Mouse (Mus musculus): ENCODE results near the gene Clint1. TPM values are rescaled to one million over a fixed set of nuclear protein-coding genes. Genes with fewer than 3 reads are reported as not detected.

Gene Clint1
- polyA plus RNA-seq, 1 experiment from 2014 or later: 86.3 TPM

DNA sequence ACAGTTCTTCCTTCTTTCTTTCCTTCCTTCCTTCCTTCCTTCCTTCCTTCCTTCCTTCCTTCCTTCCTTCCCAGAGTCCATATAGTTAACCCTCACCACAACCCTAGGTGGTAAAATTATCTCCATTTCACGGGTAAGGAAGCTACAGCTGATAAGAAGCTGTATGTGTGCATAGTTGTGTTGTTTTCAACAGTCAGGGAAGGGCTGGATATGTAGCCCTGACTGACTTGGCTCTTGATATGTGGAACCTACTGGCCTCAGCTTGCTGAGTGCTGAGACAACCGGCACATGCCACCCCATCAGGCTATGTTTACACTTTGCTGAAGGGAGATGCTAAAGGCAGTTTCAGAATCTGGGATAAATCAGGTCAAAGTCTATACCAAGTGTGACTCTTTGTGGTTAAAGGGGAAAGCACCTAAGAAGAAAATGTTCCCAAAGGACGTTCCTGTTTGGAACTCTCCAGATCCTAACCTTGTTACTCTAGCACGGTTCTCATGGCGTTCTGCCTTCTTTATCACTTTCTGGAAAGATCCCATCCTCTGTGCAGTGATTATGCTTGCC, 14.5 kb upstream of the Clint1 start:
- ATAC-seq (ENCODE audit: low FRiP score, low TSS enrichment): no peak
- Histone ChIP-seq H3K27ac (ENCODE audit: low read depth, low read length) (no peak overlapping the region), H3K4me3 (ENCODE audit: low read length) (no peak overlapping the region), H3K9ac (ENCODE audit: low read depth, low read length) (no peak overlapping the region), H3K27me3 (ENCODE audit: control insufficient read depth, insufficient read depth, low read length) (no peaks in the 10 kb centered on the region), H3K4me2 (replicated peaks; ENCODE audit: low read depth, low read length) (no peak overlapping the region), H3K4me1 (ENCODE audit: control insufficient read depth, insufficient read depth, low read length) (no peaks in the 10 kb centered on the region; the same call in 1 of the 2 replicates), H3K9me3 (ENCODE audit: control insufficient read depth, low read length) (no peaks in the 10 kb centered on the region), H3K36me3 (ENCODE audit: control insufficient read depth, insufficient read depth, low read length) (no peaks in the 10 kb centered on the region)
- WGBS: 83% methylated on average over 5 of the region's 5 CpGs

DNA sequence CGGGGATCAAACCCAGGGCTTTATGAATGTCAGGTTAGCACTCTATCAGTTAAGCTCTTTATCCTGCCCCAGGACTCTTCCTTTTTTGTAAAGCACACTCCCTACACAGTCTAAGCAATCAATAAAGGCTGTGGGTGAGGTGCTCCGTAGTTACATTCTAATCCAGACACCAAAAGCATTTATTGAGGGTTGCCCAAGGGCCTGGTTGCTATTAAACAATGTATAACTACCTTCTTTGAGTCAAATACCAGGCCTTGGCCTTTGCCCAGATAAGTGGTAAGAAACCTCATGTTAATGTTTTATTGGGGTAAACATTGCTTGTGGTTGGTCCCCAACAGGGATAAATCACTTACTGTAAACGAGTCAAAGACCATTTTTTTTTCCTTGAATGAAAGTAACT, 13.4 kb upstream of the Clint1 start:
- H3K9ac ChIP-seq (ENCODE audit: low read depth, low read length): no peak overlapping the region
- H3K36me3 ChIP-seq (ENCODE audit: control insufficient read depth, insufficient read depth, low read length): no peaks in the 10 kb centered on the region
- ATAC-seq (ENCODE audit: low FRiP score, low TSS enrichment): peak; percentile 56
- H3K27me3 ChIP-seq (ENCODE audit: control insufficient read depth, insufficient read depth, low read length): no peaks in the 10 kb centered on the region
- no peaks in the 10 kb centered on the region; the same call in 1 of the 2 replicates for H3K4me1 ChIP-seq (ENCODE audit: control insufficient read depth, insufficient read depth, low read length)
- peak overlapping the region; percentile 44; the same call in 1 of the 2 replicates for H3K27ac ChIP-seq (ENCODE audit: low read depth, low read length)
- H3K4me3 ChIP-seq (ENCODE audit: low read length): no peak overlapping the region
- WGBS: 41% methylated on average over 3 of the region's 3 CpGs
- H3K4me2 ChIP-seq (replicated peaks; ENCODE audit: low read depth, low read length): no peak overlapping the region
- H3K9me3 ChIP-seq (ENCODE audit: control insufficient read depth, low read length): no peaks in the 10 kb centered on the region

DNA sequence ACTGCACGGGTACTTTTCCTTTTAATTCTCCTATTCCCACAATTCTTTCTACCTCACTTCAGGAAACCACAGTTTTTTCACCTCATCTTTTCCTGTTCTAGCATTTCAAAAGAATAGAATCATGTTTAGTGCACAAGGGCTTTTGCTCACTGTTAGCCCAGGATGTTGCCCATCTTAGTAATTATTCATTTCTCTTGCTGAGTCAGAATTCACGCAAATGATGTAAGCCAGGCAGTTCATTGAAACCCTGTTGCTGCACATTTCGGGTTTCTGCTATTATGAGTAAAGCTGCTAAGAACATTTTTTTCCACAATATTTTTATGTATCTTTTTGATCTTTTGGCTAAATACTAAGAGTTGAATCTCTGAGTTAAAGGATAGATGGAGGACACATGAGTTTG, 11.5 kb upstream of the Clint1 start:
- 86% methylated on average over 3 of the region's 3 CpGs for WGBS
- H3K4me1 ChIP-seq (ENCODE audit: control insufficient read depth, insufficient read depth, low read length): no peaks in the 10 kb centered on the region; the same call in 1 of the 2 replicates

DNA sequence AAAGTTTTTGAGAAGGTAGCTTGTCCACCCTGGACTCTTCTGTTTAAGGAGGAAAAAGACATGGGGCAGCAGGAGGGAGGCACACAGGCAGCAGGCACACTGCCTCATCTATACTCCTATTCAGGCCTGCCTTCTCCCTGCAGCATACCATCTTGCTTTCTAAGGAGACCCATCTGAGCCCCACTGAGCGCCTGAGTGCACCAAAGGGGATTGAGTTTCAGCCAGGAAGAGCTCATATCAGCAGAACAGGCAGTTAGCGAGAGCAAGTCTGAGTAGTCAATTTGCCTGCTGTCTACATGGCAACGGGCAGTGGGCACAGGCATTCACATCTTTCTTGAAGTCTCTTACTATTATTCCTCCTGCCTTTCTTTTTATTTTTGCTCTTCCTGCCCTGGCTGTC, 5.8 kb upstream of the Clint1 start:
- H3K4me2 ChIP-seq (replicated peaks; ENCODE audit: low read depth, low read length): no peak overlapping the region
- no peaks in the 10 kb centered on the region for H3K36me3 ChIP-seq (ENCODE audit: control insufficient read depth, insufficient read depth, low read length)
- ATAC-seq (ENCODE audit: low FRiP score, low TSS enrichment): peak; percentile 65; the same call in 1 of the 2 replicates
- H3K4me3 ChIP-seq (ENCODE audit: low read length): no peak overlapping the region
- no peaks in the 10 kb centered on the region for H3K9me3 ChIP-seq (ENCODE audit: control insufficient read depth, low read length)
- no peak overlapping the region for H3K27ac ChIP-seq (ENCODE audit: low read depth, low read length)
- no peak overlapping the region for H3K9ac ChIP-seq (ENCODE audit: low read depth, low read length)
- no peaks in the 10 kb centered on the region for H3K27me3 ChIP-seq (ENCODE audit: control insufficient read depth, insufficient read depth, low read length)
- 23% methylated on average over 3 of the region's 3 CpGs for WGBS
- H3K4me1 ChIP-seq (ENCODE audit: control insufficient read depth, insufficient read depth, low read length): no peaks in the 10 kb centered on the region

More for the DNA sequence above, 11.5 kb upstream of the Clint1 start:
- ATAC-seq (ENCODE audit: low FRiP score, low TSS enrichment): no peak
- no peaks in the 10 kb centered on the region for H3K36me3 ChIP-seq (ENCODE audit: control insufficient read depth, insufficient read depth, low read length)
- no peak overlapping the region for H3K4me2 ChIP-seq (replicated peaks; ENCODE audit: low read depth, low read length)
- no peaks in the 10 kb centered on the region for H3K9me3 ChIP-seq (ENCODE audit: control insufficient read depth, low read length)
- H3K9ac ChIP-seq (ENCODE audit: low read depth, low read length): no peak overlapping the region
- H3K27ac ChIP-seq (ENCODE audit: low read depth, low read length): no peak overlapping the region
- no peak overlapping the region for H3K4me3 ChIP-seq (ENCODE audit: low read length)
- no peaks in the 10 kb centered on the region for H3K27me3 ChIP-seq (ENCODE audit: control insufficient read depth, insufficient read depth, low read length)

DNA sequence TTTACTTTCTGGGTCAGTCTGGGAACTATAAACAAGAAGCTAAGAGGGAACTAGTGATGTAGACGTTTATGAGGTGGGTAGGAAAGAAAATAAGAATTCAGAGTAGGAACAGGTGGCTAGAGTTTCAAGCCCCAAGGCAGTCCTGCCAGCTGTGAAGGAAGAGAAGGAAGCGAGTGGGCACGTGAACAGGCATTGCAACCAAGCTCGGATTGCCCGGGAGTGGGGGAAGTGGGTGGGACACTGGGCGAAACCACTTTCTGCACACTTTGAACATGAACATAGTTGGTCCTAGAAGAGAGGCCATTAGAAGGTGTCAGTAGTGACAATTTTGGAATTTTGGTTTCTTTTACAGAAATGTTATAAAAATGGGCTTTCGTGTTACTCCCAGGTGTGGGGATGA, 4.3 kb upstream of the Clint1 start:
- no peak overlapping the region for H3K9ac ChIP-seq (ENCODE audit: low read depth, low read length)
- 54% methylated on average over 7 of the region's 7 CpGs for WGBS
- H3K4me3 ChIP-seq (ENCODE audit: low read length): no peak overlapping the region
- no peaks in the 10 kb centered on the region for H3K36me3 ChIP-seq (ENCODE audit: control insufficient read depth, insufficient read depth, low read length)
- no peak overlapping the region for H3K4me2 ChIP-seq (replicated peaks; ENCODE audit: low read depth, low read length)
- H3K27me3 ChIP-seq (ENCODE audit: control insufficient read depth, insufficient read depth, low read length): no peaks in the 10 kb centered on the region
- ATAC-seq (ENCODE audit: low FRiP score, low TSS enrichment): no peak
- no peaks in the 10 kb centered on the region for H3K4me1 ChIP-seq (ENCODE audit: control insufficient read depth, insufficient read depth, low read length)
- no peaks in the 10 kb centered on the region for H3K9me3 ChIP-seq (ENCODE audit: control insufficient read depth, low read length)
- H3K27ac ChIP-seq (ENCODE audit: low read depth, low read length): no peak overlapping the region

DNA sequence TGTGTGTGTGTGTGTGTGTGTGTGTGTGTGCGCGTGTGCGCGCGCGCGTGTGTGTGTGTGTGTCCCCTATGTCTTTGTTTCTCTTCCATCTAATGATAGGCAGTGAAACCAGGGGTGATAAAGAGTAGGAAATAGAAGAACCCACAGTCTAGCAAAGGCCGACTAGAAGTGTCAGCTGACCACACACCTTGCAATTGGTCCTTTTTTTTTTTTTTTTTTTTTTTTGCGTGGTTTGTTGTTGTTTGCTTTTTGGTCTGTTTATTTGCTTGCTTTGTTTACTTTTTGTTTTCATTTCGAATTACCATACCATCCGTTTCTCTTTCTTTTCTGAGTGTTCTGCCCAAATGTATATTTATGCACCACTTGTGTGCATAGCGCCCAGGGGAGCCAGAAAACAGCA, 3.6 kb upstream of the Clint1 start:
- H3K4me3 ChIP-seq (ENCODE audit: low read length): no peak overlapping the region
- no peaks in the 10 kb centered on the region for H3K36me3 ChIP-seq (ENCODE audit: control insufficient read depth, insufficient read depth, low read length)
- no peaks in the 10 kb centered on the region for H3K9me3 ChIP-seq (ENCODE audit: control insufficient read depth, low read length)
- no peak for ATAC-seq (ENCODE audit: low FRiP score, low TSS enrichment)
- H3K4me1 ChIP-seq (ENCODE audit: control insufficient read depth, insufficient read depth, low read length): peaks cover 3% of the 10 kb centered on the region; the same call in 1 of the 2 replicates
- WGBS: 85% methylated on average over 12 of the region's 12 CpGs
- H3K27me3 ChIP-seq (ENCODE audit: control insufficient read depth, insufficient read depth, low read length): no peaks in the 10 kb centered on the region
- no peak overlapping the region for H3K9ac ChIP-seq (ENCODE audit: low read depth, low read length)
- H3K27ac ChIP-seq (ENCODE audit: low read depth, low read length): no peak overlapping the region
- no peak overlapping the region for H3K4me2 ChIP-seq (replicated peaks; ENCODE audit: low read depth, low read length)

DNA sequence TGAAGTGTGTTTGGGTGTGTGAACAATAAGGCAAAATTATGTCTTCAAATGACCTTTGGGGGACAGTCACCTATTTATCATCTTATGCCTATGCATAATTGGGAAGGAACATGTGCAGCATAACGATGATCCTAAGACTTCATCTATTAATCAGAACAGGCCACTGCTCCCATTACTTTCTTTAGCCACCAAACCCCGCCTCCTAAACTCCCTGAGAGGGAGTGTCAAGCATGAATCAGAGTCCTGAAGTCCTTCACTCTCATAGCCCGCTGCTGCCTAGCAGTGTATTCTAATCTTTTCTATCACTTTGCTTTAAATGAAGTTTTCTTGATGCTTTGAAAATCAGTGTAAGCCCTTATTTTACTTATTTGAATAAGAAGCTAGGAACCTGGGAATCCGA, 2.6 kb upstream of the Clint1 start:
- H3K9ac ChIP-seq (ENCODE audit: low read depth, low read length): no peak overlapping the region
- no peak overlapping the region for H3K4me2 ChIP-seq (replicated peaks; ENCODE audit: low read depth, low read length)
- H3K4me1 ChIP-seq (ENCODE audit: control insufficient read depth, insufficient read depth, low read length): peaks cover 3% of the 10 kb centered on the region; the same call in 1 of the 2 replicates
- ATAC-seq (ENCODE audit: low FRiP score, low TSS enrichment): no peak
- peaks cover 4% of the 10 kb centered on the region; the same call in 1 of the 2 replicates for H3K36me3 ChIP-seq (ENCODE audit: control insufficient read depth, insufficient read depth, low read length)
- WGBS: 82% methylated on average over 4 of the region's 4 CpGs
- H3K27me3 ChIP-seq (ENCODE audit: control insufficient read depth, insufficient read depth, low read length): no peaks in the 10 kb centered on the region
- no peak overlapping the region for H3K4me3 ChIP-seq (ENCODE audit: low read length)
- H3K9me3 ChIP-seq (ENCODE audit: control insufficient read depth, low read length): no peaks in the 10 kb centered on the region
- H3K27ac ChIP-seq (ENCODE audit: low read depth, low read length): no peak overlapping the region

DNA sequence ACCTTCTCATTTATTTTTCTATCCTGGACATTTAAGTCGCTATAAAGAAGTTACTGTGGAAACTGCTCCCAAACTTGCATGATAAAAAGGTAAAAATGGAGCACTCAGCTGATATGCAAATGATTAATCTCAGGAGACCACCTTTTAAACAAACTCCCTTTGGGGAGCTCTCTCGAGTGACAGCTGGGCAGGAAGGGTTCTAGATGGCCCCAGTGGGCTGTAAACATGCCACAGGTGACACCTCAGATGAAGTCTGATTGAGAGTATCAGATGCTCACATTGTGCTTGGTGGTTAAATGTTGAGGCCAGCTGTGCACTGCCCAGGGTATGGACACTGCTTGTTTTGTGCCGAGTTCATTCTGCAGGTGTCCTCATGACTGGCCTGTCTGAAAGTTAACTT, 2.0 kb upstream of the Clint1 start:
- Histone ChIP-seq H3K4me1 (ENCODE audit: control insufficient read depth, insufficient read depth, low read length) (peaks cover 7% of the 10 kb centered on the region; the same call in 1 of the 2 replicates), H3K4me2 (replicated peaks; ENCODE audit: low read depth, low read length) (no peak overlapping the region), H3K4me3 (ENCODE audit: low read length) (no peak overlapping the region), H3K36me3 (ENCODE audit: control insufficient read depth, insufficient read depth, low read length) (peaks cover 4% of the 10 kb centered on the region; the same call in 1 of the 2 replicates), H3K27ac (ENCODE audit: low read depth, low read length) (no peak overlapping the region), H3K9ac (ENCODE audit: low read depth, low read length) (no peak overlapping the region), H3K27me3 (ENCODE audit: control insufficient read depth, insufficient read depth, low read length) (no peaks in the 10 kb centered on the region), H3K9me3 (ENCODE audit: control insufficient read depth, low read length) (no peaks in the 10 kb centered on the region)
- no peak for ATAC-seq (ENCODE audit: low FRiP score, low TSS enrichment)
- WGBS: 44% methylated on average over 3 of the region's 3 CpGs

DNA sequence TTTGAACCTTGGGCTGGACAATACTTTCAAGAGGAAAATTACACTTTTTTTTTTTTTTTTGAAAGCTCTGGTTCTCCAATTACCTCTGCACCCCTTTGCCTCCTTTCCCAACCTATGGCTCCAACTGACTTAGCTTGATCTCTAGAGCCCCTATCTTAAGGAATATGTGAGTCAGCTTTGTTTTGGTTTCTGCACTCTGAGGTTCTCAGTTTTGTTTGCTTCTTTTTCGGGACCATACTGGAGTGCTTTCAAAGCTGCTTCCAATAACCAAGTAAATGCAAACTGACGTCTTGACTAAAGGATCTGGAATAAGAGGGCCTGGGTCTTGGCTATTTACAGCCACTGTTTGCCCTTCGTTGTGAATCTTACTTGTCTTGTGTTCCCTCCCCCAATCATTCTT, 1.5 kb upstream of the Clint1 start:
- H3K4me1 ChIP-seq (ENCODE audit: control insufficient read depth, insufficient read depth, low read length): peaks cover 9% of the 10 kb centered on the region; the same call in 1 of the 2 replicates
- peaks cover 6% of the 10 kb centered on the region; the same call in 1 of the 2 replicates for H3K36me3 ChIP-seq (ENCODE audit: control insufficient read depth, insufficient read depth, low read length)
- H3K27me3 ChIP-seq (ENCODE audit: control insufficient read depth, insufficient read depth, low read length): no peaks in the 10 kb centered on the region
- WGBS: 48% methylated on average over 3 of the region's 3 CpGs
- H3K4me2 ChIP-seq (replicated peaks; ENCODE audit: low read depth, low read length): no peak overlapping the region
- H3K9me3 ChIP-seq (ENCODE audit: control insufficient read depth, low read length): no peaks in the 10 kb centered on the region
- ATAC-seq (ENCODE audit: low FRiP score, low TSS enrichment): no peak
- H3K9ac ChIP-seq (ENCODE audit: low read depth, low read length): no peak overlapping the region
- H3K27ac ChIP-seq (ENCODE audit: low read depth, low read length): no peak overlapping the region
- H3K4me3 ChIP-seq (ENCODE audit: low read length): no peak overlapping the region
